Mouse (Mus musculus) heart, embryonic 11.5 days (tissue): ENCODE measurements at regions not wholly inside any gene's neighbourhood (a gene's known extent, or its start where the extent isn't known, plus 50 kb on each side); places are given as distances from the start of the nearest gene placed in this dataset.

Experiments
- ATAC-seq: fragments of 200-750 bp; cut with Nextera tagmentation; replicated peaks from 2 replicates; pipeline ENCODE4 v1.8.0; 2017; ENCODE audit warnings: moderate library complexity; ENCODE audit not compliant: insufficient number of reproducible peaks, low FRiP score, low TSS enrichment
- H3K27ac ChIP-seq: fragments of 300-500 bp; sonication (generic); 2 replicates; pipeline ENCODE4 v1.5.1; 2014; ENCODE audit warnings: mild to moderate bottlenecking, low read depth, low read length
- H3K27me3 ChIP-seq: fragments of 300-500 bp; sonication (generic); 2 replicates; pipeline ENCODE4 v1.6.1; 2014; ENCODE audit warnings: mild to moderate bottlenecking, low read length, mixed read lengths; ENCODE audit not compliant: control insufficient read depth, insufficient read depth
- H3K36me3 ChIP-seq: fragments of 300-500 bp; sonication (generic); 2 replicates; pipeline ENCODE4 v1.6.1; 2014; ENCODE audit warnings: mild to moderate bottlenecking, low read length, moderate library complexity, mixed read lengths; ENCODE audit not compliant: control insufficient read depth, insufficient read depth
- H3K4me1 ChIP-seq: fragments of 300-500 bp; sonication (generic); 2 replicates; pipeline ENCODE4 v1.6.1; 2014; ENCODE audit warnings: low read length; ENCODE audit not compliant: control insufficient read depth, insufficient read depth
- H3K4me2 ChIP-seq: fragments of 300-500 bp; sonication (generic); 2 replicates; pipeline ENCODE4 v1.6.1; 2014; ENCODE audit warnings: mild to moderate bottlenecking, moderate library complexity
- H3K4me3 ChIP-seq: fragments of 300-500 bp; sonication (generic); 2 replicates; pipeline ENCODE4 v1.5.1; 2014; ENCODE audit warnings: low read depth, low read length
- H3K9ac ChIP-seq: fragments of 300-500 bp; sonication (generic); 2 replicates; pipeline ENCODE4 v1.6.1; 2014; ENCODE audit warnings: mild to moderate bottlenecking, low read depth, low read length, moderate library complexity
- H3K9me3 ChIP-seq: fragments of 300-500 bp; sonication (generic); replicated peaks from 2 replicates; pipeline ENCODE4 v1.6.1; 2016; ENCODE audit warnings: low read length; ENCODE audit not compliant: control insufficient read depth
- WGBS: fragments of 180-500 bp; shearing (Covaris S2); extraction: QIAGEN DNeasy Blood & Tissue Kit; methylation state at CpG from one replicate; pipeline ENCODE4 v1.1.7; 2014; ENCODE audit not compliant: insufficient replicate concordance; 5-methylcytosine and 5-hydroxymethylcytosine counted together

DNA sequence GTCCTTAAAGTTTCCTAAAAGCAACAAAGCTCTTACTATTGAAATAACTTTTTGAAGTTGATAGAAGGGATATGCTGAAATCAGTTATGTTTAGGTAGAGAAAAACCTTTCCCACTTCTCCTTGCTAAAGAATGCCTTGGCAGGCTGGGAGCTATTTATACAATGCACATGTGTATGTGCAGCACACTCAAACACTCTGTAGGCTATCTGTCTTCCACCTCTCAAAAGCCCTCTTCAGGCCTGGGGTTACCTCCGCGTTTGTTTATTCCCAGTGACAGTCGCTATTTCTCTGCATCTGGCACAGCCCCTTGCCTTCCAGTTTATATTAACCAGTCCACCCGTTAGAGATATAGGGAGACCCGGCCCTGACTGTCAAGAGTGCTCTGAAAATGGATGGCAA lies 66.3 kb upstream of the Lnx1 start:
- Histone ChIP-seq H3K4me3 (no peak overlapping the region), H3K27ac (no peak overlapping the region), H3K9ac (no peak overlapping the region), H3K9me3 (no peaks in the 10 kb centered on the region), H3K36me3 (no peaks in the 10 kb centered on the region), H3K4me1 (peaks cover 30% of the 10 kb centered on the region), H3K27me3 (no peaks in the 10 kb centered on the region), H3K4me2 (no peak overlapping the region)
- no peak for ATAC-seq
- WGBS, result 22% methylated on average over 5 of the region's 5 CpGs

DNA sequence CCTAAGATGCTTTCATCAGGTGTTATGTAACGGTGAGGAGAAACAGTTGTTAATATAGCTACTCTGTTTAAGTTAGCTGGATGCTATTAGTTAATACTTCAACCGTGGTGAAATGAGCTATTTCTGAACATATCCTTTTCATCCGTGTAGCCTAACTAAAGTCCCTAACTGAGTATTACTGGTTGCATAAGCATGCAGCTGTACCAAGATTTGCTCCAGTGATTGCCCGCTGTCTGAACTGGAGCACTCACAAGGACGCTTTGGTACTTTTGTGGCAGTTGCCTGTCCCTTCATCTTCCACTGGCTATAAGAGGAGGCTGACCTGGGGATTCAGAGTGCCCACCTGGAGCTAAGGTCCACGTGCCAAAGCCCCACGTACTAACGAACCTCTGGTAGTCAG lies 65.3 kb upstream of the Lnx1 start:
- Histone ChIP-seq H3K9me3 (no peaks in the 10 kb centered on the region), H3K27ac (no peak overlapping the region), H3K4me2 (no peak overlapping the region), H3K27me3 (no peaks in the 10 kb centered on the region), H3K36me3 (no peaks in the 10 kb centered on the region), H3K9ac (no peak overlapping the region), H3K4me3 (no peak overlapping the region), H3K4me1 (peaks cover 30% of the 10 kb centered on the region)
- ATAC-seq, result no peak
- whole genome bisulfite sequencing, result 70% methylated on average over 8 of the region's 8 CpGs

DNA sequence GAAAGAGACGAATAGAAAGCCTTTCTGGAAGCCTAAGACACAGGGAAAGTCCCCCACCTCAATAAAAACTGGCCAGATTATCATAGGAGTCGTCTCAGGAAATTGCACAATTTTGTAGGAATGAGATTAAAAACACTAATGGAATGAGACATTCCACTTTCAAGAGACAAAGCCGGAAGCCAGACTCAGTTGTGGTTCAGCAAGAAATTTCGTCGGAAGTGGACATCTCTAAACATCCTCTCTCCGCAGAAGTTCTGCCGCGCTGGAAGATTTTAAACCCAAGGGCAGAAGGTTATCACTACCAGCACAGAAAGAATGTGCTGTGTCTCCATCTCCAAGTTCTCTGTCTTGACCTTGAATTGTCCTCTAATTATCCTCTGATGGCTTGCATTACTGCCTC lies 63.5 kb upstream of the Lnx1 start:
- no peak overlapping the region for H3K27ac ChIP-seq
- no peaks in the 10 kb centered on the region for H3K36me3 ChIP-seq
- WGBS, result 36% methylated on average over 8 of the region's 8 CpGs
- H3K9ac ChIP-seq, result no peak overlapping the region
- no peaks in the 10 kb centered on the region for H3K27me3 ChIP-seq
- H3K4me2 ChIP-seq, result no peak overlapping the region
- H3K9me3 ChIP-seq, result no peaks in the 10 kb centered on the region
- peaks cover 30% of the 10 kb centered on the region for H3K4me1 ChIP-seq
- ATAC-seq, result no peak
- no peak overlapping the region for H3K4me3 ChIP-seq

DNA sequence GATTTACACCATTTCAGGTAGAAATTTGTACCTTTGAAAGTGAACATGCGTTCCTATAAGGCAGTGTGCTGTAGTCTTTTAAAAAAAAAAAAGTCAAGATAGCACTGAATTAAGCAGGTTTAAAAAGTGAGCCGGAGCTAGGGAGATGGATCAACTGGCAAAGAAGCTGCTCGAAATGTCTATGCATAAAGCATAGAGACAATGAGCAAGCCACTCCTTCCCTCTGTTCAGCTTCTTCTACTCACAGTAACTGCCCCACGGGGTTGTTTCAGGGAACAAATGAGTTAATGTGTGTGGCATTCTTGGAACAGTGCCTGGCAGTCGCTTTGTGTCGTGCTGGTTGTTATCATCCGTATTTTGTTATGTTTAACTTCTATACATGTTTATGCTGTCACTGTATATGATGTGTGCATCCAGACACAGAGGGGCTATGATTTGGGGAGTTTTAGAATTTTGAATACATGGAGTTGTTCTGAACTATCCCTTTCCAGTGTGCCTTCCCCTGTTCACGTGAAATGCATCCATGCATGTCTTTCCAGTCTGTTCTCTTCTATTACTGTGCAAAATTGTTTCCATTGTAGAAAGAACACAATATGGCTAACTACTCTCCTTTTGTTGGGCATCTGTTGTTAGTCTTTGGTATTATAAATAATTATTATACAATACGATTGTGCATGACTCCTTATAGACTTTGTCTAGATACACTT lies 62.5 kb upstream of the Lnx1 start:
- no peak for ATAC-seq
- Histone ChIP-seq H3K36me3 (no peaks in the 10 kb centered on the region), H3K9me3 (no peaks in the 10 kb centered on the region), H3K27ac (no peak overlapping the region), H3K4me1 (peaks cover 28% of the 10 kb centered on the region), H3K27me3 (no peaks in the 10 kb centered on the region), H3K4me3 (no peak overlapping the region), H3K4me2 (no peak overlapping the region), H3K9ac (no peak overlapping the region)
- WGBS, result 57% methylated on average over 9 of the region's 9 CpGs

DNA sequence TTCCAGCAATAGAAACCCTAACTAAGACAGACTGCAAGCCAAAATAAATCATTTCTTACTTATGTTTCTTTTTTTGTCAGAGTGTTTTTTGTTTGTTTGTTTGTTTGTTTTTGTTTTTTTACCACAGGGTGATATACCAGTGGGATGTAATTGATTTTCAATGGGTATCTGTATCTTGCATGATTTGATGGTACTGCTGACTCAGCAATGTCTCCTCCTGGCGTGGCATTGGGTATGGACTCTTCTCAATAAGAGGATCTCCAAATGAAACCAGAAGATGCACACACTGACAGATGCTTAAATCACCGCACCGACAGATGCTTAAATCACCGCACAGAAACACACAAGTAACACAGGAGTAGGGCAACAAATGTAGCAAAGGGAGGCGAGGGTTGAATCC lies 54.8 kb upstream of the Lnx1 start:
- no peak for ATAC-seq
- WGBS, result 92% methylated on average over 5 of the region's 5 CpGs

DNA sequence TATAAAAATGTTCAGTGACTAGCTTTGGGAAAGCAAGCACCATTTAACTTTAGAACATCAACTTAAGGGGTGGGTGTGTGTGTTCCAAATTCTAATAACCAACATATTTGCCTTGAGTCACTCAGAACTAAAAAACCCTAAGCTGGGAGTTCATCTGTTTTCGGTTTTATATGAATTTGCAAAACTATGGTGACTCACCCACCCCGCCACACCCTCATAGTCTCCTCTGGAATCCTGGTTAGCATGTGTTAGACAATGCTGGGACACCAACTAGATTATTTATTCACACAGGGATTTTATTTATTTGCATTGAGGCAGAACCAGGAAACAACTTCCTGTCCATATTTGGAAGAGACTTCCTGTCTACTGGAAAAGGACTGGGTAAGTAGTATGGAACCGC lies 50.2 kb upstream of the Lnx1 start:
- WGBS, result 89% methylated on average over 3 of the region's 3 CpGs

More for the DNA sequence above, 54.8 kb upstream of the Lnx1 start:
- Histone ChIP-seq H3K4me2 (no peak overlapping the region), H3K27me3 (no peaks in the 10 kb centered on the region), H3K4me3 (no peak overlapping the region), H3K27ac (no peak overlapping the region), H3K36me3 (no peaks in the 10 kb centered on the region), H3K9ac (no peak overlapping the region), H3K4me1 (no peaks in the 10 kb centered on the region), H3K9me3 (no peaks in the 10 kb centered on the region)

More for the DNA sequence above, 50.2 kb upstream of the Lnx1 start:
- Histone ChIP-seq H3K4me1 (no peaks in the 10 kb centered on the region), H3K27ac (no peak overlapping the region), H3K36me3 (no peaks in the 10 kb centered on the region), H3K27me3 (peaks cover 6% of the 10 kb centered on the region; the same call in 1 of the 2 replicates), H3K4me3 (no peak overlapping the region), H3K9ac (no peak overlapping the region), H3K9me3 (no peaks in the 10 kb centered on the region), H3K4me2 (no peak overlapping the region)
- ATAC-seq, result no peak
